Mouse (Mus musculus) testis, postnatal 14 days (tissue): ENCODE results near the gene Arhgef6.

Source experiments
- DNase-seq: peaks from one replicate; pipeline ENCODE4 v3.0.0; 2021; ENCODE audit warnings: low spot score

Gene Arhgef6

GRCm38 (mm10) chrX:57303188-57303878, 35.2 kb downstream of the Arhgef6 start:
- DNase-seq, result no peak

- DNase-seq, result no peak
Measured at GRCm38 (mm10) chrX:57298946-57299345, 39.6 kb downstream of the Arhgef6 start.

- no peak for DNase-seq
Measured at GRCm38 (mm10) chrX:57288458-57288857, 50.1 kb downstream of the Arhgef6 start.

GRCm38 (mm10) chrX:57286281-57286680, 52.2 kb downstream of the Arhgef6 start:
- no peak for DNase-seq

- DNase-seq, result no peak
Measured at GRCm38 (mm10) chrX:57282184-57282583, 56.3 kb downstream of the Arhgef6 start.

GRCm38 (mm10) chrX:57277560-57278335, 60.8 kb downstream of the Arhgef6 start:
- no peak for DNase-seq

GRCm38 (mm10) chrX:57263515-57263914, 75.0 kb downstream of the Arhgef6 start:
- no peak for DNase-seq

- DNase-seq, result no peak
Measured at GRCm38 (mm10) chrX:57260744-57261143, 77.8 kb downstream of the Arhgef6 start.

GRCm38 (mm10) chrX:57253329-57254055, 85.0 kb downstream of the Arhgef6 start:
- no peak for DNase-seq

- no peak for DNase-seq
Measured at GRCm38 (mm10) chrX:57238572-57238971, 100.0 kb downstream of the Arhgef6 start.

GRCm38 (mm10) chrX:57235982-57236381, 102.5 kb downstream of the Arhgef6 start:
- no peak for DNase-seq

GRCm38 (mm10) chrX:57233596-57233995, 104.9 kb downstream of the Arhgef6 start:
- no peak for DNase-seq

- DNase-seq, result no peak
Measured at GRCm38 (mm10) chrX:57228178-57228577, 110.4 kb downstream of the Arhgef6 start.

- peak; percentile 3 for DNase-seq
Measured at GRCm38 (mm10) chrX:57223301-57223700, 115.2 kb downstream of the Arhgef6 start.

- DNase-seq, result no peak
Measured at GRCm38 (mm10) chrX:57221881-57222280, 116.6 kb downstream of the Arhgef6 start.

- DNase-seq, result no peak
Measured at GRCm38 (mm10) chrX:57219563-57219962, 119.0 kb downstream of the Arhgef6 start.

GRCm38 (mm10) chrX:57216271-57216670, 122.3 kb downstream of the Arhgef6 start:
- DNase-seq, result no peak

GRCm38 (mm10) chrX:57215495-57215894, 123.0 kb downstream of the Arhgef6 start:
- DNase-seq, result no peak

GRCm38 (mm10) chrX:57212862-57213261, 125.7 kb downstream of the Arhgef6 start:
- no peak for DNase-seq

GRCm38 (mm10) chrX:57211876-57212275, 126.7 kb downstream of the Arhgef6 start, which contains the start of gene Cd40lg:
Cd40lg (plus strand) TSS chrX:57212143.
- DNase-seq, result no peak

- no peak for DNase-seq
Measured at GRCm38 (mm10) chrX:57210591-57210990, 127.9 kb downstream of the Arhgef6 start.

- DNase-seq, result no peak
Measured at GRCm38 (mm10) chrX:57200397-57200796, 138.1 kb downstream of the Arhgef6 start.

GRCm38 (mm10) chrX:57198036-57198435, 140.5 kb downstream of the Arhgef6 start:
- no peak for DNase-seq
